Mouse (Mus musculus): ENCODE data around the gene Palm2.
A peak's percentile ranks its signal among the peaks of the same experiment; 100 is the strongest.

Gene Palm2

DNA sequence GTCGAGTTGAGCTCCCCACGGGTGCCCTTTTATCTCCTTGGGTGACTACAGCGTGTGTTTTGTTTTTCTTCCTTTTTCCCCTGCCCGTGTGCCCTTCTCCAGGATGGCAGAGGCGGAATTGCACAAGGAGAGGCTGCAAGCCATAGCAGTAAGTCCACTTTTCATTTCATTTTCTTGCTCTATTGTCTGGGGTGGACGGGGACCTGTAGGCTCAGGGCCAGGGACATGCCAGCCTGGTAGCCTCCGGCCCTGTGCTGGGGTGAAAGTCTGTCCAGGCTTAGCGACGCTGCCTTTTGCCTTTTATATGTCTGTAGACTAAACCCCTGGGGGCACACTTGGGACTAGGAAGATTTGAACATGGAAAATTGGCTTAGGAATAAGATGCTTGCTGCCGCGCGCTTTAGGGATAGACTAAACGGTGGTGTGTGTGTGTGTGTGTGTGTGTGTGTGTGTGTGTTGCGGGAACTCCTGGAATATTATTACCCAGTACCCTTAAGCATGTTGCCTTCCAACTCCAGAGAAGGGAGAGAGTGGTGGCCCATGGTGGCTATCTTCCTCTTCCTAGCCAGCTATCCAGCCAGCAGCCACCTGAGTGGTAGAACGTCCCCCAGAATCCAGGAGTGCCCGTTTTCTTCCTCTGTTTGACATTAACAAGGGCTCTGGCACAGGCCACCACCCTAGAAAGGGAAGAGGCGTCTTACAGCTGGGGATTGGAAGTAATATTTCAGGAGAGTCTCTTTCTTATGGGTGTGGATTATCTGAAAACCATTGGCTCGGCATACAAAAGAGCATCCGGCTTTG lies 134.4 kb downstream of the Palm2 start:
- DNase-seq (ENCODE audit: low read depth, low spot score), result no peak

DNA sequence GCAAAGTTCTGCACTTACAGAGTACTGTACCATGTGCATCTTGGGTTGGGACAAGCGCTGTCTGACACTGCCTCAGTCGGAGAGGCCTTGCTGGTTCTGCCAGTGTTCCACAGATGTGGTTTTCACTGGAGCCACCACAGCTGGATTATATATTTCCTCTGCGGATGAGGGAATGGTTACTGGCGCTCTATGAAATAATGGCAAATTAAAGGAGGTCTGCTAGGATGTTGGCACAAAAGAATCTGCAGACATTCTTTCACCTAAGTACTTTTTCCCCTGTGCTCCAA lies 135.0 kb downstream of the Palm2 start:
- DNase-seq (ENCODE audit: low read depth, low spot score), result no peak

DNA sequence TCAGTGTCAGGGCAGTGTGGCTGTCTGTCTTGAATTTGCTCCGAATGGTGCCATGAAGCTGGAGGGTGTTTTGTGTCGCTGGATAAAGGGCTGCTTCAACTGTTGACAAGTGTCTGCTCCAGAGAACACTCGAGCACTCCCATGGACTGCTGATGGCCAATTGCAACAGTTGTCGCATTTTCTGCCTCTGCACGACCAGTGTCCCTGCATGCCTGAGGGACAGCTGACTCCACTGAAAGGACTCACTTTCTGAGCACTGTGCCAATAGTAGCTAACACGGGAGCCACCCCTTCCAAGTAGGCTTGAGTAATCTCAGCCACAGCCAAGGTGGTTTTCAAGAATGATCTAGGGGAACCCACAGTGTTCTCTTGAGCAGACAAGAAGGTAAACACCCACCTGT lies 135.7 kb downstream of the Palm2 start:
- no peak for DNase-seq (ENCODE audit: low read depth, low spot score)

DNA sequence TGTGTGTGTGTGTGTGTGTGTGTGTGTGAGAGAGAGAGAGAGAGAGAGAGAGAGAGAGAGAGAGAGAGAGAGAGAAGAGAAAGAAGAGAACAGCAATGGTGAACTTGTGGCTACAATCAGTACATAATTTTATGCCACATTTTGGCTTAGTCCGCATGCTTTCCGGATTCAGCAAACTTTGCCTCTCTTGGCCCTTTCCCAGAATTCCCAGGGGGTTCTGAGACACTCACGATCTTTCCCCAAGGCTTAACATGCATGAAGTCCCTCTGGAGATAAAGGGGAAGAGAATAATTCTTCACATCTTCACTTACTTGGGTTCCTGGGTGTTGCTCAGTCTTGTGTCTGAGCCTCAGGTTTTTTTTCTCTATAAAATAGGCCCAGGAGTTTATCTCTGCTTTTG lies 136.2 kb downstream of the Palm2 start:
- DNase-seq (ENCODE audit: low read depth, low spot score), result no peak

DNA sequence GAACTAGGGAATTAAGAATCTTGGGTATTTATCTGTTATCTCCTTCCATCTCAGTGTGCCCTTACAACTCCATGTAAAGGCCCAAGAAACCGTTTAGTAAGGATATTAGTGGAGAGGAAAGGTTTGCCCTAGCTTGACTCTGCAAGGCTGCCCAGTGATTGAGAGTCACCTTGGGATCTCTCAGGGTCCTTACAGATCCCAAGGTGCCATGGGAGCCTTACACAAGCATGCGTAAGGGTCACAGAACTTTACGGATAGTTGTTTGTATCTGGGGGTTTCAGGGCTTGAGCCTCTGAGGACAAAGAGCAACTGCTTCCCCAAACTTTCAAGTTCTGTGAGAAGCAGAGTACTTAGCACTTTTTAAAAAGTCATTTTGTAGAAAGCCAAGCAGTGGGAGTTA lies 140.1 kb downstream of the Palm2 start:
- DNase-seq (ENCODE audit: low read depth, low spot score), result no peak

DNA sequence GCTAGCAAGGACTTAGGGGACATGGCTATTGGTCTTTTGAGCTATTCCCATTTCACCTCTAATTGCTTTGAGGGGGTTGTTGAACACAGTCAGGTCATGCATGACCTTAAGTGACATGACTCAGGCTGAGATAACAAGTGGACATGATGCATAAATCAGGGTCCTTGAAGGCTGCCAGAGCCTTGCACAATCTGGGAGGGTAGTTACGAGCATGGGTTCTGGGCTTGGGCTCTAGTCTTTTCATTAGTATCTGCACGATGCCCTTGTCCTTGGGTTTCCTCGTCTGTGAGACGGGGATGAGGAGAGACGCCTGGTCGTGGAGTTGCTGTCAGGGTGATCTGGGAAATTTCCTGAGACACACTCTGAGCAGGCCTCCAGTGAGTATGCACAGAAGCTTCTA lies 140.6 kb downstream of the Palm2 start:
- no peak for DNase-seq (ENCODE audit: low read depth, low spot score)

DNA sequence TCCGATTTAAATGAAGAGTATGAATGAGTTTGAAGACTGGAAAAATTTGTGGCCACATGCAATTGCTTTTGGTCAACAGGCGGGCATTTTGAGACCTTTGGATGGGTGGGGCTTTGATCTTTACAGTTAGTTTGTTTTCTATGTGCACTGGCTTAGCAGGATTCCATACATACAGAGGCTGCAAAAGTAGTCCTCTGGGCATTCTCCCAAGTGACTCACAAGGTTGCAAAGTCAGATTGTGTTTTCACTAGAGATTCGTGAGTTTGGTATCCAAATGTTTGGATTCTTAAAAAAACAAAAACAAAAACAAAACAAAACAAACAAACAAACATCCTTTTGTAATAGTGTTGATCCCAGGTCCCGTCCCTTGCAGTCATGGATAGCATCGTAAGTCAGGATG lies 141.6 kb downstream of the Palm2 start:
- DNase-seq (ENCODE audit: low read depth, low spot score), result no peak

DNA sequence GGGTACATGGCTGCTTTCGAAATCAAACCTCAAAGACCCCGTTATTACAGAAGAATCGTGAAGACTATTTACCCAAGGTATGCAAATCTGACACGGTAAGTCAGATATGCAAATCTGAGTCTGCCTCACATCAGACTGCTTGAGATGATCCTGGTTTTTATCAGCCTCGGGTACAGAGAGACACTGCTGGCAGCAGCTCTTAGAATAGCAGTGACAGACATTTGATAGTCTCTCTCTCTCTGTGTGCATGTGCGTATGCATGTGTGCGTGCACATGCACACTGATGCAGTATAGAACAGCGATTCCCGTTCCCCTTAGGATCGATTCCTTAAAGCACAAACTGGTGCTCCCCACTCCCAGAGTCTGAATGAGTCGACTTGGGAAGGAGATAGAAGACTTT lies 142.0 kb downstream of the Palm2 start:
- no peak for DNase-seq (ENCODE audit: low read depth, low spot score)

DNA sequence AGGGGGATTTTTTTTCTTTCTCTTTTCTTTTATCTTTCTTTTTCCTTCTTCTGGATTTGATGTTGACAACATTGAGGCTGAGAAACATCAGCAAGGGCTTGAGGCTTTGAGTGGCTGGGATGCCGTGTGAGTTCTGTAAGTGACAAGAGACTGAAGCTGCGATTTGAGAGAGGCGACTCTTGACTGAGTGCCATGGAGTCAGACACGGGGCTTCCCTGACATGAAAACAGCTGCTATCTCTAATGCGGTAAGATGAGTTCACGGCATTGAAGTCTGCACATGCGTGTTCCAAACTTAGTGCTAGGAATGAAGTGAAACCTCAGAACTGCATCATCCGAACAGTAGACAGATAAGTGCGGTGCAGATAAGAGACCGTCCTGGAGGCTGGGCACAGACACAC lies 145.6 kb downstream of the Palm2 start:
- DNase-seq (ENCODE audit: low read depth, low spot score), result no peak

DNA sequence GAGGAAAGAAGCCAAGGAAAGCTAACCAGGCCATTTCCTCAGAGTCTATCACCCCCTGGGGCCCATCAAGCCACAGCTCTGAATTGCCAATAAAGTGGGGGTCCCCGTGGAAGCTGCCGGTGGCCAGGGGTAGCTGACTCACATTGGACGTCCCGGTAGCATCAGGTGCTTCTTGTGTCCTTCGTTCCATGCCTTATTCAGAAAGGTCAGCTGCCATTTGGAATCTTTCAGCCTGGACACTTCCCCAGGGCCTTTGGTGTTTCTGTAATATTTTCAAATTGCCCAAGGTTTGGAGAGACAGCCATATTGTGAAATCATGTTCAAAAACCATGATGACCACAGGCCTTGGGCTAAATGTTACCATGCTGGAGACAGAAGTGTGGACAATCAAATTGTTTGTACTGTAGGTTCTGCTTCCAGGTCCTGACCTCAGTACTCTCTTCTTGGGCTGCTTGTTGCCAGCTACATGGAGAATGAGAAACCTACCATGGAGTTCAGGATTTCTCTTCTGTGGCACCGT lies 151.3 kb downstream of the Palm2 start:
- DNase-seq (ENCODE audit: low read depth, low spot score), result no peak

DNA sequence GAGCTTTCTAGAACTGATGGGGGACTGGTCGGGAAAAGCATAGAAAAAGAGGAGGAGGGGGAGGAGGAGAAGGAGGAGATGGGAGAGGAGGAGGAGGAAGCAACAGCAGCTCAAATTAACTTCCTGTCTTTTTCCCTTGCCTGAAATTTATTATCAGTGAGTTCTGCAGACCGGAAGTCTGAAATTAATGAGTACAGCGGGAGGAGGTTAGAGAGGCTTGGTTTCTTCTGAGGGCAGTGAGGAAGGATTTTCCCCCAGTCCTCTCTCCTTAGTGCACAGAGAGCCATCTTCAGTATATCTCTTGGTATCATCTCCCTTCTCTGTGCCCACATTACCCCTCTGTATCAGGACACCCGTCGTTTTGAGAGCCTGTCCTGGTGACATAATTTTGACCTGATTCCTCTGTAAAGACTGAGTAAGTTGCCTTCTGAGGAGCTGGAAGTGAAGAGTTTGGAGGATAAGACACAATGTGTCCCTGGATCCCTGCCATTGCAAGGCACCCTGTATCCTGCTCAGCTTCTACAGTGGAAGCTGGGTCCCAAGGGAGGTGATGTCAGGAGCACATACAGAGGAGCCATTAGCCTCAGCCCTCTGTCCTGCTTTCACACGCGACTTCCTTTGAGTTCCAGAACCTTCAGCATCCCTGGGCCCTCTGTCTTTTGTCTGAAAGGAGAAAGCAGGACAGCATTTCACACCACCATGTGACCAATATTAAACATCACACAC lies 153.0 kb downstream of the Palm2 start:
- no peak for DNase-seq (ENCODE audit: low read depth, low spot score)

DNA sequence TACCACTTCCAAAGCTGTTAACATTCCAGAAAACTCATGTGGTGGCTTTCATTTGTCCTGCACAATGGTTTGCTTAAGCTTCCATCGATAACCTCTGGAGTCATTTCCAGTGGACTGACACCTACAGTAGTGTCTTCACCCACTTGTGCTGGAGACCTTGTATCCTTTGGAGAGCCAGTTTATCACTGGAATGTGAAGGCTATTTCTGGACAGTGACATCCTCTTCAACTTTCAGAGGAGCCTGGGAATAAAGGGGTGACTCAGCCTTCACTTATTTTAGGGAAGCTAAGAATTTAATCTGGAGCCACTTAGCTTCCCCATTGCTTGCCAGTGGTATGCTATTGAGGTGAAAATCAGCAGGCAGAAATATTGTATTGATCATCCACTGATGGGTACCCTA lies 154.3 kb downstream of the Palm2 start:
- no peak for DNase-seq (ENCODE audit: low read depth, low spot score)

DNA sequence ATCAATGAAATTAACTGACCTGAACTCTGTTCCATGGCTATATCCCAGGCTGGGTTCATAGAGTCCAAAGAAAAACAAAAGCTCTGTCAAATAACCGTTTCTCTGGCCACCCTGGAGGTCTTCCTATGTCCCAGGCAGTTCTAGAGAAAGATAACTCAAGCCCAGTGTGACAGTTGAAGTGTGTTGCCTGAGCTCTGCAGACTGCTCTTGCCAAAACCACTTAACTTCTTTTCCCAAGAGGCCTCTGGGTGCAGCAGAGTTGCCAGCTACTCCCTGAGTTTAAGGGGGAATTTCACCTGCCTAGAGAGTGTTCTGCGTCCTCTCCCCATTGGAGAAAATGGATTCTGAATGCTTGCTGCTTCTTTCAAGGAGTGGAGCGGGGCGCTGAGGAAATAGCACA lies 158.7 kb downstream of the Palm2 start:
- DNase-seq (ENCODE audit: low read depth, low spot score), result no peak

DNA sequence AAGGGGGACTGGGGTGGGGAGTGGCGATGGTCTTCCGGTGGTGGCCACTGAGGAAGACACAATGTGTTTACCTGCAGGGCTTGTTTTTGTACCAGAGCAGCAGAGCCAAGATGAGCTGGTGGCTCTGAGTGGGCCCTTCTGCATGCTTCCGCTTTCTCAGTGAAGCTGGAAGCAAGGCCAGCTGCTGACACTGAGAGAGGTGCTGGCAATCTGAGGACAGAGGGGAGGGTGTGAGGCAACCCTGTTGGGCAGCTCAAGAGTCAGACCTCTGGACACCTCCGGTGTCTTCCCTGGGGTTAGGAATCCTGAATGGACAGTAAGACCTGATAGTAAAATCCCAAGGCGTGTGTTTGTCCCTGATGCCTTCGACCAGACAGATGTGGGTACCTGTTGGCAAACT lies 165.9 kb downstream of the Palm2 start:
- no peak for DNase-seq (ENCODE audit: low read depth, low spot score)

DNA sequence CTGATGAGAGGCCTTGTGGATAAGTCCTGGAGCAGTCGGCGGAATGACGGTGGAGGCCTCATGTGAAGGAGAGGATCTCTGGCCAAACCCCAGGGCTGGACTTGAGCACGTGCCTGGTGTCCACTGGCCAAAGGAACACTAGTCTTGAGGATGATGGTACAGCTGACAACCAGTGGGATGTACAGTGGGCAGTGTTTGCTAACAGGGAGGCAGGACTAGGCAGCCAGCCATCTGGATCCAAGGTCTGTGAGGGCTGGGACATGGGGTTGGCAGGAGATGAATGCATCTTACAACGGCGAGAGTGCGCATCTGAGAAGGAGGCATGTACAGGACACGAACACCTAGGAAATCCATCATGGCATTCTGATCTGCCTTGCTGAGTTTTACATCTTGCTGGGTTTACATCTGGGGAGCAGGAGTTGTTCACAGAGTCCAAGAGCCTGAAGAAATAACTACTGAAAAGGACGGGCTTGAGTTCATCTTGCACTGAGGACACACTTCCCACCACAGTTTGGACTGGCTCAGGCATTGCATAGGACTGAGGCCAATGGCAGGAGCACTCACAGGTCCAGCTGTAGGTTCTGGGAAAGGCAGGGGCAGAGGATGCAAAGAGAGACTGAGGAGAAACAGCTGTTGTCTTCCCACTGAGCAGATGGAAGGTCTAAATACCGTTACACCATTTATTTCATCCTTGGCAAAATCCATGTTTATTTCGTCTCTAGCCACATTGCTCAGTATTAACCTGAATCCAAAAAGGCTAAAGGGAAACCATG lies 166.8 kb downstream of the Palm2 start:
- no peak for DNase-seq (ENCODE audit: low read depth, low spot score)

DNA sequence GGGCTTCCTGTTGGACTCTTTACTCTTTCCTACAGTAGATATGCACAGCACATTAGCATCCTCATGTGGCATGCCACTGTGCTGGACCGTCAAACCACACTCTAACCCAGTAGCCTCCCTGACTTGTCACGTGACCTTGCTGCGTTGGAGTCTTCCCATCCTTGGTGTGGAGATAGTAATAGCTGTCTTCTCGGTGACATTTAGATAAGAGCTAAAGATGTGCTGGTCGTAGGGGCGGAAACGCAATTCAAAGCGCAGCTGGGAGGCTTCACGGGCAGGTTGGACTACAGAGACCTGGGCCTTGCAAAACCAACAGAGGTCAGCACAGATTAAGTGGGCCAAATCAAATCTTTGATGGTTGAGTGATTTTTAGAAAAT lies 167.4 kb downstream of the Palm2 start:
- no peak for DNase-seq (ENCODE audit: low read depth, low spot score)

DNA sequence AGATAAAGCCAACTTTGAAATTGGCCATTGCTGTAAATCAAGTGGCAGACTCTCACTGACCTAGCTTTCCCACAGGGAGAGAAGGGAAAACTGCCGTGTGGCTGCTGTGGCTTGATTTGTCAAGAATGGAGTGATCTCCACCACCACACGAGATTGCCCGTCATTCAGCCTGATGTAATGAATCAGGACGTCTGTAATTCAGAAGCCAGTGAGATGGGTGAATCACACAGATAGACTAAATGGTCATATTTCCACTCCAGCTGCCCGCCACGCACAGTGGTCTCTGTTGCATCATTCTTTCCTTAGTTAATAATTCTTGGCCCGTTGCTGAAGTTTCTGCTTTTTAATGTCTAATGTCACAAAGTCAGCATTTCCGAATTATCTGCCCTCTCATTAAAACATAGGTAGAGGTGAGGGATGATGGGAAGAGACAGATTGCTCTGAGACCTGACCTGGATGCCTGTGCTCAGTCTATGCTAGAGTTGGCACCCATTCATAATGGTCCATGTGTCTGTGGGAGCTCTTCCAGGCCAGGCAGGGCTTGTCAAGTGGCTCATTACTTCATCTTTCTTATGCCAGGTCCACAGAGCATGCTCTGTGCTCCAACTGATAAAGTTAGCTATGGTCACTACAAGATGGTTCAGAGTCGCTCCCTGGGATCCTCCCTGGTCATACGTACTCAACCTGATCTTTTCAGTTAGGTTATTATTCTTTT lies 168.0 kb downstream of the Palm2 start:
- DNase-seq (ENCODE audit: low read depth, low spot score), result no peak

DNA sequence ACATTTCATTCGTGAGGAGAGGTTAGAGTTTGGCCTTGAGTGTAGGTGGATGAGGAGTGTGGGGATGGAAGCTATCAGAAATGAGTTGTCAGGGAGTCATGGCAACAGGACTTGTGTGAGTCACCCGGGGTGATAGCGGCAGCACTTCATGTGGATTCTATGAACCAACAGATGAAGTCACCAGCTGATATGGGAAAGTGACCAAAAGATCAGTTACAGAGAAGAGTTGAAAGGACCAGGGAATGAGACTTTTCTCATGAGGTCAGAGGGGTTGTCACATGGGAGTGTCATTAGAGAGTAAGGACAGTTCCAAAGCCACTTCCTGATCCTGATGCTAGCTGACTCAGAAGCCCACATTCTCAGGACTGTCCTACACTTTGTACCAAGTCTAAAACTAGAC lies 172.2 kb downstream of the Palm2 start:
- DNase-seq (ENCODE audit: low read depth, low spot score), result no peak

DNA sequence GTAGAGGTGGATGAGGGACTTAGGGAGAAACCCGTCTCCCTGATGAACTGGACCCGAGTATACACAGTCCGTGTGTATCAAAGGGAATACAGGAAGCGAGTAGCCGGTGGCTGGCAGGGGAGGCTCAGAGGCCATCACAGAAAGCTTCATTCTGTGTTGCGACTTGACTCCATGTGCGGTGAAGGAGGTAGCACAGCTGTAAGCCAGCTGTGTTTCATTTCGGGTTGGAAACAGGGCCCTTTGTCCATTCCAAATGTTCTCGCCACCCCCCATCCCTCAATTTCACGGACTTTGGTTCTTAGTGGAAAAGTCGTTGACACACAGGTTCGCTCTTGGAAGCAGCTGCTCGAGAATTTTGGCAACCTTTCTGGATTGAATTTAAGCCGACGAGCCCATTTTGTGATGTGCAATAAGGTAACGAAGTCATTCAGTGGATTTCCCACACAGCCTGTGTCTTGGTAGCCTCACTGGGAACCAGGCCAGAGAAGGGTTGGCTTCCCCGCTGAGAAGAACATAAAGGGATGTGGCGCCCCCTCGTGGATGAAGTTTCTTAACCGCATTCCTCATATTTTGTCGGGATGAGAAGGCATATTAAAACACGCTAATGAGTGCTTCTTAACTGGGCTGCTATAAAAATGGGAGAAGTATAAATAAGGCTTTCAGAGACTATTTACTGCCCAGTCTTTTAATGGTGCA lies 173.3 kb downstream of the Palm2 start:
- DNase-seq (ENCODE audit: low read depth, low spot score), result peak; percentile 70

DNA sequence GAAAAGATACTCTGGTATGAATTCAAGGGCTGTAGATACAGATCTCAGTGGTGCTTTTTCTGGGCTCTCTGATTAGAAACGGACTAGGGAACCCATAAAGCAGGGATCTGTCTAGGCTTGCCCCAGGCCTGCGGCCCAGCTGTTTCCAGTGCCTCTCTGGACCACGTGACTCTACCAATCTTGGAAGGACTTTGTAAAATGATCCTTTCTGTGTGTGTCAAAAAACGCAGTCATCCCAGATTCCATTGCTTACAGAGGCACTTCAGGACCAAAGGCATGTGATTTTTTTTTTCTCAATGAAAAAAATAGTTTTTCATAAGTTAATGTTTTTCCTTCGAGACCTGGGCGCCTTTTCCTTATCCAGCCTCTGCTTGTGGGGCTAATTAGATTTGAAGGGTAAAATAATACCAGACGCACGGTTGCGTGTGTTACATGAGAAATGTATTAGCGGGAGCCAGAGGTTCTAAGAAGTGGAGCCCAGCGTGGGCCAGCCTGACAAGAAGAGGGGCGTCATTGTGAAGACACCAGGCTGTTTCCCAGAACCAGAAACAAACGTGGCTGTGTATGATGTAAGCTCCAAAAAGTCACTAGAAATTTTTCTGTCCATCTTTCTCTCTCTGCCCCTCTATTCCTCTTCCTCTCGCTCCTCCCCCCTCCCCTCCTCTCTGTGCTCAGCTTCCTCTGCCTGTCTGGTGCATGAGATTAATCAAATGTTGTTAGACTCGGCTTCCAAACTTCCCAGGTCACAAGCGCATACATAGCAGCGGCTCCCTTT lies 177.4 kb downstream of the Palm2 start:
- no peak for DNase-seq (ENCODE audit: low read depth, low spot score)

DNA sequence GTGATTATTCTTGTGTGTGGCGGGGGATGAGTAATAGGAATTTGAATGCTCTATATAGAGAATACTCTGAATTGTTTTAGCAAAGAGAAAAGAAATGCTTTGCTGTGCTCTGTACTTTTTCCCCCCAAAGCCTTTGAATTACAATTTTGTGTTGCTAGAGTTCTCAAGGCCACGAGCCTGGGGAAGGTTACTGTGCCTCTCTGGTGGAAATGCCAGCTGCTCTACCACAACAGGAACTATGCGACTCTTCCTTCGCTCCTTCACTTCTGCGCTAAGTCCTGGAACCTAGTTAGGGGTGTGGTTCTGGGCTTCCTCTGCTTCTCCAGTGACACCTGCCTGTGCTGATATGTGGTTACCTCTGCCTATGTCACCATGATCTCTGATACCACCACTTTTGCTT lies 178.7 kb downstream of the Palm2 start:
- no peak for DNase-seq (ENCODE audit: low read depth, low spot score)

Data from brain, embryonic 18.5 days (tissue).